ENCODE assay signal across 11 mouse cellular contexts in the genomic region with DNA sequence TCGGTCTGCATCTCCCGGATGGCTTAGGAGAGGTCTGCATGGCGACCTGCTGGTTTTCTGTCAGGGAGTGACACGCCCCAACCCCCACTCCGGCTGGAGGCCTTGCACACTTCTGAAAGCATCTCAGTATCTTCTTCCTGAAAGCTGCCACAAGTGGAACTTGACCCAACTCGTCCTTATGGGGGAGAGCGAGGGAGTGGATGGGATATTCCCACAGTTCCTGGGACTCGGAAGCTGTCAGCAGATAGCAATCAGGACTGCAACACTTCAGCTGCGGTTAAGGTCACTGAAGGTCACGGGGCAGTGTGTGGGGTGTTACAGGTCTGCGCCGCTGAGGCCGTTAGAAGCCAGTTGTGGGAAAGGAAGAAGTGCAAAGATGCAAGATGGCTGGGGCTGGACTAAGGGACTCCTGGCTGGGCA. TPM values are rescaled to one million over a fixed set of nuclear protein-coding genes. Genes with fewer than 3 reads are reported as not detected.
DNase-seq lines count a peak whose midpoint lies in the region; ATAC-seq and TF ChIP-seq lines count a peak whose summit lies in the region.
"Had no signal": no experiment of that assay in that cellular context is flagged by ENCODE, and none has a peak within 500 bp of the region (broad histone marks: within the 10 kb centered on the region; RNA-seq: fewer than 3 reads in every experiment).

No protein-coding gene starts in this region.

- no peaks in the 10 kb centered on the region for H3K27me3 ChIP-seq in heart, adult 2 months (ENCODE audit: control insufficient read depth, insufficient read depth, low read length)
- H3K27me3 ChIP-seq in liver, embryonic 11.5 days (replicated peaks; ENCODE audit: control insufficient read depth, insufficient read depth, low read length): no peaks in the 10 kb centered on the region
- no peaks in the 10 kb centered on the region for H3K27me3 ChIP-seq in liver, postnatal 0 days (ENCODE audit: insufficient read depth, low read length)

- TF ChIP-seq CTCF in heart, adult 2 months (IDR thresholded peaks at IDR 0.05): no peak
- no peak for TF ChIP-seq CTCF in liver, postnatal 0 days (IDR thresholded peaks at IDR 0.05; ENCODE audit: low read depth)

- 47% methylated on average over 13 of the region's 13 CpGs for WGBS in heart, adult 2 months
- 24% methylated on average over 13 of the region's 13 CpGs for WGBS in liver, embryonic 11.5 days
- WGBS in liver, postnatal 0 days (ENCODE audit: insufficient replicate concordance): 43% methylated on average over 13 of the region's 13 CpGs

- H3K4me1 ChIP-seq in heart, adult 2 months (ENCODE audit: control insufficient read depth, insufficient read depth, low read length): peaks cover 27% of the 10 kb centered on the region
- H3K4me1 ChIP-seq in liver, embryonic 11.5 days (replicated peaks; ENCODE audit: control insufficient read depth, insufficient read depth, low read length): peaks cover 48% of the 10 kb centered on the region
- peaks cover 26% of the 10 kb centered on the region for H3K4me1 ChIP-seq in liver, postnatal 0 days (ENCODE audit: insufficient read depth)

- peak overlapping the region; percentile 13; the same call in 1 of the 2 replicates for H3K4me2 ChIP-seq in liver, embryonic 11.5 days
- H3K4me2 ChIP-seq in liver, postnatal 0 days (ENCODE audit: low read depth, low read length): no peak overlapping the region
- H3K4me2 ChIP-seq: liver, embryonic 15.5 days had no signal

- H3K4me3 ChIP-seq in heart, adult 2 months: no peak overlapping the region
- H3K4me3 ChIP-seq in liver, embryonic 11.5 days (ENCODE audit: low read depth, low read length): no peak overlapping the region
- no peak overlapping the region for H3K4me3 ChIP-seq in liver, postnatal 0 days (ENCODE audit: low read depth, low read length)
- H3K4me3 ChIP-seq: hindbrain, embryonic 10.5 days; liver, embryonic 15.5 days had no signal

- no peak for ATAC-seq in liver, embryonic 11.5 days (replicated peaks; ENCODE audit: low FRiP score)
- ATAC-seq in liver, postnatal 0 days: no peak
- ATAC-seq in monocyte, adult 5-6 weeks (replicated peaks; ENCODE audit: insufficient number of reproducible peaks, low FRiP score, low TSS enrichment, poor library complexity, severe bottlenecking): peak; percentile 29; the same call in 1 of the 2 replicates
- ATAC-seq: forebrain, postnatal 0 days had no signal

- H3K79me2 ChIP-seq in heart, adult 2 months (replicated peaks; ENCODE audit: control insufficient read depth, insufficient read depth, low read length): peaks cover 4% of the 10 kb centered on the region; the same call in 1 of the 2 replicates

- no peaks in the 10 kb centered on the region for H3K36me3 ChIP-seq in heart, adult 2 months (ENCODE audit: control insufficient read depth, insufficient read depth, low read length)
- H3K36me3 ChIP-seq in liver, embryonic 11.5 days (ENCODE audit: control insufficient read depth, insufficient read depth, low read length): no peaks in the 10 kb centered on the region
- H3K36me3 ChIP-seq in liver, postnatal 0 days (replicated peaks; ENCODE audit: insufficient read depth, low read length): no peaks in the 10 kb centered on the region
- H3K36me3 ChIP-seq: hindbrain, embryonic 10.5 days; liver, embryonic 15.5 days had no signal

- no peak overlapping the region for H3K9ac ChIP-seq in heart, adult 2 months (ENCODE audit: low read depth, low read length)
- no peak overlapping the region for H3K9ac ChIP-seq in liver, embryonic 11.5 days (ENCODE audit: low read depth, low read length)
- H3K9ac ChIP-seq in liver, postnatal 0 days (replicated peaks): no peak overlapping the region
- H3K9ac ChIP-seq: forebrain, postnatal 0 days; liver, embryonic 15.5 days had no signal

- DNase-seq in heart, adult 2 months: no peak
- DNase-seq in heart, postnatal 25 days (ENCODE audit: low spot score): no peak
- no peak for DNase-seq in liver, embryonic 11.5 days (ENCODE audit: low spot score)
- DNase-seq in liver, postnatal 0 days: no peak
- DNase-seq in cerebellum, postnatal 25 days: peak; percentile 51 to 62
- DNase-seq in spleen, adult 12 weeks (ENCODE audit: low spot score): no peak
- DNase-seq in urinary bladder, postnatal 36 days (ENCODE audit: low spot score in 2 of 2): no peak
- DNase-seq: forebrain, postnatal 0 days had no signal

- no peaks in the 10 kb centered on the region for H3K9me3 ChIP-seq in liver, embryonic 11.5 days (ENCODE audit: control insufficient read depth, low read length)
- no peaks in the 10 kb centered on the region for H3K9me3 ChIP-seq in liver, postnatal 0 days (ENCODE audit: low read length)
- H3K9me3 ChIP-seq: hindbrain, embryonic 10.5 days; liver, embryonic 15.5 days had no signal

- no peak for TF ChIP-seq EP300 in heart, adult 2 months (IDR thresholded peaks at IDR 0.05; ENCODE audit: insufficient read depth, low read depth, low read length)
- TF ChIP-seq EP300 in liver, postnatal 0 days (IDR thresholded peaks at IDR 0.05; ENCODE audit: low read depth): no peak

- intact Hi-C loops in heart, adult 2 months (cut with DNase I): no loop called here
- intact Hi-C loops in heart, postnatal 25 days (cut with DNase I): loop anchor here (5.0 kb wide), 1 partner anchor 33 kb away; no protein-coding TSS in a partner anchor

- H3K27ac ChIP-seq in heart, adult 2 months: peak overlapping the region; percentile 7; the same call in 1 of the 2 replicates
- no peak overlapping the region; the same call in 1 of the 2 replicates for H3K27ac ChIP-seq in liver, embryonic 11.5 days (ENCODE audit: low read depth, low read length)
- no peak overlapping the region for H3K27ac ChIP-seq in liver, postnatal 0 days (ENCODE audit: low read depth)
- H3K27ac ChIP-seq: hindbrain, embryonic 10.5 days; liver, embryonic 15.5 days had no signal

- TF ChIP-seq POLR2A in heart, adult 2 months (IDR thresholded peaks at IDR 0.05; ENCODE audit: insufficient read depth, low read depth, low read length): no peak

RNA-seq across cellular contexts. Expression of a gene that starts 6.3 kb away (rescaled TPM):
- 10 to 100 TPM; 49.0 to 53.6 TPM for total RNA-seq in heart, adult 2 months (2021)
- polyA plus RNA-seq in heart, adult 2 months (2012; rRNA removed): 40.3 and 46.1 TPM in 2 replicates
- 10 to 100 TPM; 50.0 to 53.4 TPM for total RNA-seq in heart, postnatal 25 days (2021)
- 19.3 and 20.6 TPM in 2 replicates for polyA plus RNA-seq in liver, embryonic 11.5 days (2014; fragmentation: Nextera tagmentation; extraction: Ambion mirVana)
- 4.1 and 4.5 TPM in 2 replicates for polyA plus RNA-seq in liver, postnatal 0 days (2015; fragmentation: Nextera tagmentation; extraction: Ambion mirVana)
- total RNA-seq in monocyte, adult 5-6 weeks (2017): 39.1 to 101 TPM (median 67.2 TPM) in 3 replicates

RNA-seq across cellular contexts. Expression of a gene that starts 16.6 kb away (rescaled TPM):
- 10 to 100 TPM; 29.0 to 30.9 TPM for total RNA-seq in heart, adult 2 months (2021)
- polyA plus RNA-seq in heart, adult 2 months (2012; rRNA removed): 16.0 and 32.3 TPM in 2 replicates
- total RNA-seq in heart, postnatal 25 days (2021): 10 to 100 TPM; 33.1 to 35.1 TPM
- polyA plus RNA-seq in liver, embryonic 11.5 days (2014; fragmentation: Nextera tagmentation; extraction: Ambion mirVana): 17.3 and 21.5 TPM in 2 replicates
- 9.2 and 9.8 TPM in 2 replicates for polyA plus RNA-seq in liver, postnatal 0 days (2015; fragmentation: Nextera tagmentation; extraction: Ambion mirVana)
- total RNA-seq in monocyte, adult 5-6 weeks (2017): 31.3 to 44.8 TPM (median 35.7 TPM) in 3 replicates

Comparison
In these comparisons a context has a peak if more than half of its experiments do, and no peak if none do; other contexts are left out.
1. DNase-seq: peak in cerebellum, postnatal 25 days (2 of 2); none in heart, adult 2 months (0 of 2), heart, postnatal 25 days (single experiment), liver, embryonic 11.5 days (single experiment), liver, postnatal 0 days (single experiment), spleen, adult 12 weeks (single experiment) and urinary bladder, postnatal 36 days (0 of 2).